Mouse (Mus musculus): ENCODE data around the gene Smim20.
A peak's percentile ranks its signal among the peaks of the same experiment; 100 is the strongest.

Smim20 gene

GRCm38 (mm10) chr5:53307437-53307836 is 40.6 kb downstream of the Smim20 start:
- DNase-seq (ENCODE audit: low spot score) = no peak

DNA sequence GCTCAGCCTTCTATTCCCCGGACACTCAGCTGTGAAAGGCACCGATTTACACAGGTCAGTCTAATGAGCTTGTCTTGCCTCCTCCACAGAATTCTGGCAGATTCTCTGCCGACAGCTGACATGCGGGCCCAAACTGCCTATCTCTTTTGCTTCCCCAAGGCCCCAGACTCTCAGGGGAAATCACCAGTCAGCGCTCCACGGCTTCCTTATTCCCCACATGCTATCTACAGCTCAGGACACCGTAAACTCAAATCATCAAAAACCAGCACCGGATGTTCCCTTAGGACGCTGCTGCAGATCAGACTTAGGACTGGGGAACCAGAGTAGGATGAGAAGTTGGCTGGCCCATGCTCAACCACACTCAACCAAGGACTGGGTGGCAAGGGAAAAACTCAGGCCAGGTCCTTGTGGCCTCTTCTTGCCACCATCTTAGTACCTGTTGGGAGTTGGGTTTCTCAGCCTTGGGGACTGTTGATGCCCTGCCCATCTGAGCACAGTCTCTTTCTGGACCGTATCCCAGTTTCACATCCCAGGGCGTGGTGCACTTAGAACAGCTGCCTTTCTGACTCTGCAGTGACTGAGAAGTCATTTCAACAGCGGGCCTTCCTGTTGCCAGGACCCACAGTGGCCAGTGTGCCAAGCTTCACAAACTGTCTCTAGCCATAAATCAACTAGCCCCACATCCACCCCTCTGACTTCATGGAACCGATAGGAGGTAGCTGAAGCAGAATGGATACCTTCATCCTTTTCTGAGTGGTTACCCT is 47.7 kb downstream of the Smim20 start:
- no peak for DNase-seq (ENCODE audit: low spot score)

DNA sequence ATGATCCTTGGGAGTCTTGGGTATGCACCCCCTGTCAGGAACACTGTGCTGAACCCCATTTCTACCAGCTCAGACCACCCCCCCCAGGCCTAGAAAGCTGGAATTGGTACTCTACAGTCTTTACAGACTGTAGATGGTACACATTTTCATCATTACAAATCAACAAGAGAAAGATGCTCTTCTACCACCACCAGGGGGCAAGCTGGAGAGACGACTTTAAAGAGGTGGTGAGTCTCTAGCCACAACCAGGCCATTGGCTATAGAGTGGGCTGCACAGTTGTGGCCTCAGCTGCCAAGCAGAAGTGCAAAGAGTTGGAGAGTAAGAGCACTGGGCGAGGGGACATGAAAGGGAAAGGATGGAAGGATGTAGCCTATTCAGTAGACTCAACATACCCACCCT is 48.9 kb downstream of the Smim20 start:
- no peak for DNase-seq (ENCODE audit: low spot score)

DNA sequence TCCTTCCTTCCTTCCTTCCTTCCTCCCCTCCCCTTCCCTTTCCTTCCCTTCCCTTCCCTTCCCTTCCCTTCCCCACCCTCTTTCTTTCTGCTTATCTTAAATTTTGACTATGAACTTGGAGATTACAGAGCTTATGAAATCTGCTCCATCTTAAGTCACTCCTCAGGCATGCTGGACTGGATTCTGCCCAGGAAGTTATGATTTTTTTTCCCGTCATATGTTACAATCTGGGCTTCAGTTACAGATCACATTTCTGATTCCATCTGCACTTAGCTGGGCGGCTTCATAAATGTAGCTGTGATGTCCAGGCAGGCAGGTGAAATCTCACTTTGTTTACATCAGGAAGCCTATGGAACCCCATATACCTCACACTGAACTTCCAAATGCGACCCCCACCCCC is 50.5 kb downstream of the Smim20 start:
- no peak for DNase-seq (ENCODE audit: low spot score)

GRCm38 (mm10) chr5:53317885-53318466 is 51.1 kb downstream of the Smim20 start:
- DNase-seq (ENCODE audit: low spot score) = no peak

DNA sequence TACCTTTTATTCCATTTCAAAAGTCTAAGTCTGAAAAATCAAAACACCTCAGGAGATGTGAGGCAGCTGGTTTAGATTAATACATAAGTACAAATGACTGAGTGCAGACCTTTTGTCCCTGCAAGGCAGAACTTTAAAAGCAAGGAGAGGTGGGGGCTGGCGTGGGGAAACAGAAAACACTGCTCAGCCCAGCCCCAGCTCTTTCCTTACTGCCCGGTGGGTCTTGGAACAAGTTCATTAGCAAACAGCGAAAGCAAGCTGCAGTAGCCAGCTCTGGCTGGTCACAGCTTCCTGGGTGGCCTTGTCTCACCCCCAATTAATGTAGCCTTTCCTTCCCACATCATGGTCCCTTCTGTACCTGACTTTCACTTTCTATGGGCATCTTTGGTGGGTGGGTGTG is 53.4 kb downstream of the Smim20 start:
- DNase-seq (ENCODE audit: low spot score) = no peak

DNA sequence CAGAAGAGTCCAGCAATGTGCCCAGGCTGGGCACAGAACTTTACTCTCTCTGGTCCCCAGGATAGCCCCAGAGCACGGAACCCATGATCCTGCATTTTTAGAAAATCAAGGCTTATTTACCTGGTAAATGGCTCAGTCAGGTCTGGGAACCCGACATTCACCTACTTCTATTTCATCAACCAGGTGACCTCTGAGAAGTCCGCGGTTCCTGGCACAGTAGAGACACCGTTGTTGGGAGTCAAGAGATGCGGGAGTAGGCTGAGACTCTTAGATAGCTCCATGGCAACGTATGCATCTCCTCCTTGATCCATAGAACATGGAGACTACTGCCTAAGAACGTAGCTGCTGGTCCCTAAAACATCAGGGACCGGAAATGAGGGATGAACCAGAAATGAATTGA is 55.0 kb downstream of the Smim20 start:
- no peak for DNase-seq (ENCODE audit: low spot score)

DNA sequence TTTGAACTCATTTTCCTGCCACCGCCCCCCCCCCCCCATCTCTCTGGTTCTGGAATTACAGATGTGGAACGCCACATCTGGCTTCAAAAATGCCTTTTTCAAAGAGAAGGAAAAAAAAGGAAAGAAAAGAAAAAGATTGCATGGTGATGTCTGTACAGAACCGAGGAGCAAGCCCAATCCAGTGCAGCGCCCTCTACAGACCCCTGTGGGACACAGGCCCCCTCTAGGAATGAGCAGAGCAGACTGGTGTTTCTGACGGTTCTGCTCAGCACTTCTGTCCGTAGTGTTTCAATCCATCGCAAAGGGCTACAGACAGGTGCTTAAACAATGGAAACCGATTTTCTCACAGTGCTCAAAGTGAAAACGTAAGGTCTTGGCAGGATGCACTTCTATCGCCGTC is 55.6 kb downstream of the Smim20 start:
- no peak for DNase-seq (ENCODE audit: low spot score)

GRCm38 (mm10) chr5:53323121-53323520 is 56.2 kb downstream of the Smim20 start:
- no peak for DNase-seq (ENCODE audit: low spot score)

DNA sequence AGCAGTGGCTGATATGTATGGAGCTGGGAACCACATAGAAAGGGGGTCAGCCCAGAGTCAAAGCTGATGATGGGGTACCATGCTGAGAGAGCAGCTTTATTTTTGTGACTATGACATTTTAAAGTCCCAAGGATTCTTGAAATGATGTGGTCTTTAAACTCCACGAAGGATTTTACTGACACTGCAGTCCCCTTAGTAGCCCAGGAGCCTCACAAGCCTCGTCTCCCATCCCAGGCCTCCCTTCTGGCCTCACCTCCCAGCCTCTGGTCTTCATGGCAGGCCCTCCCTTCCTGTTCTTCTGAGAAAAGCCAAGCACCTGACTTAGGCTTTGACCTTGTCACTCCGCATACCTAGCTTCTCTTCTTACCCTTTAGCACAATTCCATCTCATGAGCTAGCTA is 57.4 kb downstream of the Smim20 start:
- no peak for DNase-seq (ENCODE audit: low spot score)

DNA sequence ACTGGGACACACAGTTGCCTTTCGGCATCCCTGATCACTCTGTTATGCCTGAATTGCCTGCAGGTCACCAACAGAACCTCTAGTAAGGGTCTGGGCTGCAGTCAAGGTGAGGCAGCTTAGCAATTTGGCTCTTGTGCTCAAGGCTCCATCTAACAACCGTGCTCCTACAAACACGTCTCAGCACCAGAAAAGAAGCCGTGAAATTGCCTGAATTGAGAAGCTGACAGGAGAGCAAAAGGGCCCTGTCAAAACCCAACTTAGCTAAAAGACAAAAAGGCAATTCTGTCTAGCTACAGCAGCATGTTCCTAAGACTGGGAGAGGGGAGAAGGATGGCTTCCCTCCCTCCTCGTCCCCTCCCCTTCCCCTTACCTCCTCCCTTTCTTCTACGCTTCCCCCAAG is 57.9 kb downstream of the Smim20 start:
- no peak for DNase-seq (ENCODE audit: low spot score)

- peak; percentile 88 for DNase-seq (ENCODE audit: low spot score)
Measured at GRCm38 (mm10) chr5:53326023-53326422, 59.1 kb downstream of the Smim20 start.

DNA sequence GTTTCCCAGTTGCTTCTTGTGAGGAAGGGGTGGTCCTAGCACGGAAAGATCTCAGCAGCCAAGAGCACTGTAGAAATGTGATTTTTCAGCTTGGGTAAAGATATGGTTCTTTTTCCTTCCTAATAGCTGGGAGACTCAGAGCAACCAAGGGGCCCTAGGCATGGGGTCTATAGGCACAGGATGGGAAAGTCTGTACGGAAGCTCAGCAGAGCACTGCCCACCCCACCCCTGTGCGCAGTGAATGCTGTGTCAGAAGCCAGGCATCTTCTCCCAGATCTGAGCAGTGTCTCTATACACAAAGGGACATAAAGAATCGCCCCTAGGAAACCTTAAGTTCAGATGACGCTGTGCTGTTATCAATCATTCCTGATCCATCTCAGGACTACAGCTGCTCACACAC is 59.6 kb downstream of the Smim20 start:
- no peak for DNase-seq (ENCODE audit: low spot score)
